Mouse (Mus musculus) MEL (cell line): ENCODE measurements at regions not wholly inside any gene's neighbourhood (a gene's known extent, or its start where the extent isn't known, plus 50 kb on each side); places are given as distances from the start of the nearest gene placed in this dataset.

ENCODE experiments used
- DNase-seq: peaks from one replicate; pipeline ENCODE4 v3.0.0; 2011; ENCODE audit warnings: low read depth, low spot score
- H3K27ac ChIP-seq: 2 replicates; pipeline ENCODE4 v1.5.1; 2012; ENCODE audit warnings: low read depth, mild to moderate bottlenecking, control low read depth, low read length, moderate library complexity; ENCODE audit not compliant: control insufficient read depth
- H3K27me3 ChIP-seq, 2 experiments: fragments of 150-350 bp in 1 of 2; sonication (generic) in 1 of 2; 2 replicates each; pipeline ENCODE4 v1.6.1; 2012; ENCODE audit warnings: low read length in 2 of 2, mild to moderate bottlenecking in 2 of 2, improper control_type of control experiment in 1 of 2, moderate library complexity in 1 of 2; ENCODE audit not compliant: insufficient read depth in 2 of 2, control insufficient read depth in 1 of 2
- H3K36me3 ChIP-seq, 2 experiments: 2 replicates each; pipeline ENCODE4 v1.6.1; 2012 to 2014; ENCODE audit warnings: low read length in 2 of 2, improper control_type of control experiment in 1 of 2, inconsistent platforms in 1 of 2, mild to moderate bottlenecking in 1 of 2; ENCODE audit not compliant: insufficient read depth in 2 of 2, control insufficient read depth in 1 of 2
- H3K4me1 ChIP-seq, 2 experiments: fragments of 150-350 bp in 1 of 2; sonication (generic) in 1 of 2; 2 replicates each; pipeline ENCODE4 v1.6.1; 2012; ENCODE audit warnings: low read length in 2 of 2, improper control_type of control experiment in 1 of 2, mild to moderate bottlenecking in 1 of 2; ENCODE audit not compliant: insufficient read depth in 2 of 2, control insufficient read depth in 1 of 2
- H3K4me3 ChIP-seq, 2 experiments: fragments of 150-350 bp in 1 of 2; sonication (generic) in 1 of 2; 2 replicates each; pipeline ENCODE4 v1.5.1; 2012; ENCODE audit warnings: low read depth in 2 of 2, low read length in 2 of 2, mild to moderate bottlenecking in 2 of 2, moderate library complexity in 2 of 2, control low read depth in 1 of 2, improper control_type of control experiment in 1 of 2; ENCODE audit not compliant: control insufficient read depth in 1 of 2, insufficient read depth in 1 of 2
- H3K79me2 ChIP-seq: 2 replicates; pipeline ENCODE4 v1.6.1; 2012; ENCODE audit warnings: mild to moderate bottlenecking, low read length, moderate library complexity; ENCODE audit not compliant: control insufficient read depth, poor library complexity, insufficient read depth
- H3K9ac ChIP-seq: 2 replicates; pipeline ENCODE4 v1.6.1; 2012; ENCODE audit warnings: low read depth, mild to moderate bottlenecking, control low read depth, low read length, moderate library complexity; ENCODE audit not compliant: control insufficient read depth, poor library complexity, severe bottlenecking
- H3K9me3 ChIP-seq: fragments of 150-350 bp; sonication (generic); replicated peaks from 2 replicates; pipeline ENCODE4 v1.6.1; 2012; ENCODE audit warnings: mild to moderate bottlenecking, low read length, improper control_type of control experiment, moderate library complexity; ENCODE audit not compliant: insufficient read depth
- BHLHE40 ChIP-seq: IDR thresholded peaks from 2 replicates; pipeline ENCODE4 v1.6.1; 2012; ENCODE audit warnings: low read depth, mild to moderate bottlenecking, inconsistent platforms, low read length, improper control_type of control experiment, borderline replicate concordance
- CHD1 ChIP-seq: IDR thresholded peaks from 2 replicates; pipeline ENCODE4 v1.6.1; 2012; ENCODE audit warnings: low read depth, mild to moderate bottlenecking, inconsistent platforms, low read length, improper control_type of control experiment
- CTCF ChIP-seq, 3 experiments: IDR thresholded peaks in 2 of 3; conservative IDR thresholded peaks in 1 of 3; 2 replicates each; pipeline ENCODE4 v1.5.1; 2011 to 2012; ENCODE audit warnings: low read length in 3 of 3, low read depth in 2 of 3, mild to moderate bottlenecking in 2 of 3, improper control_type of control experiment in 1 of 3, inconsistent platforms in 1 of 3, mixed read lengths in 1 of 3, moderate library complexity in 1 of 3; ENCODE audit not compliant: control insufficient read depth in 1 of 3, insufficient read depth in 1 of 3, poor library complexity in 1 of 3, severe bottlenecking in 1 of 3
- ETS1 ChIP-seq: IDR thresholded peaks from 2 replicates; pipeline ENCODE4 v1.6.1; 2012; ENCODE audit warnings: low read depth, mild to moderate bottlenecking, inconsistent platforms, low read length, improper control_type of control experiment, moderate library complexity
- KAT2A ChIP-seq: conservative IDR thresholded peaks from 2 replicates; pipeline ENCODE4 v1.6.1; 2012; ENCODE audit warnings: low read depth, low read length, improper control_type of control experiment, inconsistent platforms
- MAFK ChIP-seq: IDR thresholded peaks from 2 replicates; pipeline ENCODE4 v1.6.1; 2011; ENCODE audit warnings: low read depth, mild to moderate bottlenecking, low read length, improper control_type of control experiment, borderline replicate concordance
- MAX ChIP-seq: IDR thresholded peaks from 2 replicates; pipeline ENCODE4 v1.6.1; 2011; ENCODE audit warnings: low read length, improper control_type of control experiment
- MEF2A ChIP-seq: IDR thresholded peaks from 2 replicates; pipeline ENCODE4 v1.6.1; 2014; ENCODE audit warnings: low read depth, mild to moderate bottlenecking, inconsistent platforms, low read length, improper control_type of control experiment; ENCODE audit not compliant: poor library complexity, insufficient replicate concordance, severe bottlenecking; ENCODE audit errors: extremely low read depth
- MXI1 ChIP-seq: IDR thresholded peaks from 2 replicates; pipeline ENCODE4 v1.6.1; 2011; ENCODE audit warnings: mild to moderate bottlenecking, low read depth, low read length, improper control_type of control experiment
- MYC ChIP-seq: IDR thresholded peaks from 2 replicates; pipeline ENCODE4 v1.6.1; 2011; ENCODE audit warnings: low read depth, mild to moderate bottlenecking, low read length, improper control_type of control experiment, moderate library complexity
- NELFE ChIP-seq: IDR thresholded peaks from 2 replicates; pipeline ENCODE4 v1.6.1; 2011; ENCODE audit warnings: low read depth, low read length, improper control_type of control experiment
- NRF1 ChIP-seq: IDR thresholded peaks from 2 replicates; pipeline ENCODE4 v1.6.1; 2014; ENCODE audit warnings: low read depth, mild to moderate bottlenecking, inconsistent platforms, low read length, improper control_type of control experiment, moderate library complexity; ENCODE audit not compliant: poor library complexity, insufficient read depth, severe bottlenecking
- POLR2AphosphoS5 ChIP-seq: IDR thresholded peaks from 2 replicates; pipeline ENCODE4 v1.6.1; 2012; ENCODE audit warnings: low read depth, borderline replicate concordance, mild to moderate bottlenecking, inconsistent platforms, low read length, moderate library complexity, mixed read lengths
- RAD21 ChIP-seq: IDR thresholded peaks from 2 replicates; pipeline ENCODE4 v1.6.1; 2011; ENCODE audit warnings: mild to moderate bottlenecking, low read depth, low read length, improper control_type of control experiment
- RCOR1 ChIP-seq: IDR thresholded peaks from 2 replicates; pipeline ENCODE4 v1.6.1; 2012; ENCODE audit warnings: low read depth, mild to moderate bottlenecking, inconsistent platforms, low read length, improper control_type of control experiment
- TAL1 ChIP-seq: IDR thresholded peaks from 2 replicates; pipeline ENCODE4 v1.6.1; 2012; ENCODE audit warnings: mild to moderate bottlenecking, inconsistent platforms, low read length, moderate library complexity, mixed read lengths
- USF1 ChIP-seq: IDR thresholded peaks from 2 replicates; pipeline ENCODE4 v1.6.1; 2014; ENCODE audit warnings: low read depth, mild to moderate bottlenecking, inconsistent platforms, low read length, improper control_type of control experiment, moderate library complexity
- ZC3H11A ChIP-seq: IDR thresholded peaks from 2 replicates; pipeline ENCODE4 v1.6.1; 2012; ENCODE audit warnings: low read depth, mild to moderate bottlenecking, inconsistent platforms, low read length, improper control_type of control experiment
- ZMIZ1 ChIP-seq: IDR thresholded peaks from 2 replicates; pipeline ENCODE4 v1.6.1; 2012; ENCODE audit warnings: low read depth, mild to moderate bottlenecking, inconsistent platforms, low read length, improper control_type of control experiment, moderate library complexity

DNA sequence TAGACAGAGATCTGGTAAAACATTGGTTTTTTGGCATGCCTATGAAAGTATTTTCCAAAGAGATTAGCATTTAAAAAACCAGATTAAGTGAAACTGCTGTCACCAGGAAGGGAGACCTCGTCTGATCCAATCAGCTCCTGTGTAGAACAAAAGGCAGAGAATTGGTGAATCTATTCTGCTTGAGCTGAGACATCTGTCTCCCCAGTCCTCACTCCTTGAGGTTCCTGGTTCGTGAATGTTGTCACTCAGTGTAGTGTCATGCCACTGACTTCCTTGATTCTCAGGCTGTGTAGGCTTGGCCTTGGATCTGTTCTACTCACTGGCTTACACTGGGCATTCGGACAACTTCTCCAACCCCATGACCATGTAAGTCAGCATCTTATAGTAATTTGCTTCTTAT, 105.9 kb upstream of the Cxxc4 start:
- no peak for TF ChIP-seq MAFK
- TF ChIP-seq BHLHE40: no peak
- no peak for TF ChIP-seq NRF1
- TF ChIP-seq MEF2A: no peak
- no peak for TF ChIP-seq ETS1
- no peak for TF ChIP-seq CHD1
- TF ChIP-seq MYC: no peak
- no peak for TF ChIP-seq ZC3H11A
- no peak for TF ChIP-seq RAD21
- no peak for TF ChIP-seq USF1
- no peak for TF ChIP-seq CTCF (IDR thresholded peaks at IDR 0.05 in 2 of 3, conservative IDR thresholded peaks at IDR 0.05 in 1 of 3; ENCODE audit: control insufficient read depth in 1 of 3, insufficient read depth in 1 of 3, low read depth in 2 of 3, low read length in 3 of 3, poor library complexity in 1 of 3, severe bottlenecking in 1 of 3)
- no peak for TF ChIP-seq KAT2A
- TF ChIP-seq RCOR1: no peak
- Histone ChIP-seq H3K36me3 (no peaks in the 10 kb centered on the region), H3K27ac (no peak overlapping the region), H3K9ac (no peak overlapping the region), H3K9me3 (no peaks in the 10 kb centered on the region), H3K79me2 (no peaks in the 10 kb centered on the region), H3K27me3 (no peaks in the 10 kb centered on the region), H3K4me1 (no peaks in the 10 kb centered on the region), H3K4me3 (no peak overlapping the region)
- DNase-seq: no peak

DNA sequence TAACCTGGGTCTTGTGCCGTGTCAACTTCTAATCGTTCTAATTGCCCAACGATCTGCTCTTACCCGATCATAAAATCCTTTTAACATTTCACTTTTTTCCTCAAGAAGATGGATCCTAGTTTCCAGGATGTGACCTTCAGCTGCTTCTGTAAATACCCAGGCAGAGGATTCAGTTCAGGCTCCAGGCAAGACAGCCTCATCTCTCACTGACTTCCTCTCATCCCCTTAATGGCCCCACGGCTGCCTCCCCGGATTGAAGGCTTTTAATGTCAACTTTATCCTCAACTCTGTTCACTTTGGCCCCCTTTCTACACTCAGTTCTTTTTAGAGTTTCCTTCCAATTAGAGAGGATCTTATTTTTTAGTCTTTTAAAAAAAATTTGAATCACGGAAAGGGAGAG, 91.0 kb upstream of the Cxxc4 start:
- H3K27ac ChIP-seq: no peak overlapping the region
- TF ChIP-seq ZMIZ1 (no peak), MXI1 (no peak), USF1 (no peak), MAX (no peak), KAT2A (no peak), POLR2AphosphoS5 (no peak), TAL1 (no peak), NELFE (no peak)
- H3K9ac ChIP-seq: no peak overlapping the region
- no peaks in the 10 kb centered on the region for H3K79me2 ChIP-seq
- H3K9me3 ChIP-seq: no peaks in the 10 kb centered on the region
- no peaks in the 10 kb centered on the region for H3K36me3 ChIP-seq
- no peak overlapping the region for H3K4me3 ChIP-seq
- no peaks in the 10 kb centered on the region for H3K4me1 ChIP-seq
- H3K27me3 ChIP-seq: no peaks in the 10 kb centered on the region
- no peak for DNase-seq
